Mouse (Mus musculus) mesoderm, embryonic 11.5 days (tissue): ENCODE data around the gene Cic.

ENCODE experiments used
- DNase-seq: peaks from one replicate; pipeline ENCODE4 v3.0.0-alpha.2; 2012; ENCODE audit warnings: low read depth, low spot score

Gene Cic

GRCm38 (mm10) chr7:25282731-25283211, 15.3 kb downstream of the Cic start:
- peak; percentile 45 for DNase-seq

- no peak for DNase-seq
Observed at GRCm38 (mm10) chr7:25283637-25284036, 16.1 kb downstream of the Cic start.

- DNase-seq, result no peak
Observed at GRCm38 (mm10) chr7:25284171-25284570, 16.7 kb downstream of the Cic start.

GRCm38 (mm10) chr7:25284766-25285165, 17.3 kb downstream of the Cic start:
- no peak for DNase-seq

GRCm38 (mm10) chr7:25285511-25286238, 18.2 kb downstream of the Cic start:
- DNase-seq, result no peak

GRCm38 (mm10) chr7:25286989-25287388, 19.5 kb downstream of the Cic start:
- no peak for DNase-seq

- DNase-seq, result no peak
Observed at GRCm38 (mm10) chr7:25288011-25288410, 20.5 kb downstream of the Cic start.

GRCm38 (mm10) chr7:25288721-25289120, 21.2 kb downstream of the Cic start:
- no peak for DNase-seq

- no peak for DNase-seq
Observed at GRCm38 (mm10) chr7:25289925-25290324, 22.4 kb downstream of the Cic start.

- DNase-seq, result no peak
Observed at GRCm38 (mm10) chr7:25290463-25290862, 23.0 kb downstream of the Cic start.

GRCm38 (mm10) chr7:25290911-25291310, 23.4 kb downstream of the Cic start:
- no peak for DNase-seq

GRCm38 (mm10) chr7:25292107-25292506, 24.6 kb downstream of the Cic start:
- no peak for DNase-seq

GRCm38 (mm10) chr7:25293191-25293739, 25.8 kb downstream of the Cic start:
- no peak for DNase-seq

- no peak for DNase-seq
Observed at GRCm38 (mm10) chr7:25294495-25294894, 27.0 kb downstream of the Cic start.

GRCm38 (mm10) chr7:25294960-25295722, 27.6 kb downstream of the Cic start:
- no peak for DNase-seq

GRCm38 (mm10) chr7:25296945-25297453, 29.5 kb downstream of the Cic start:
- peak; percentile 42 for DNase-seq

- peak; percentile 97 for DNase-seq
Observed at GRCm38 (mm10) chr7:25297454-25298325, 30.2 kb downstream of the Cic start, which contains the start of gene Pafah1b3. TSS of gene Pafah1b3 (minus strand) at chr7:25297986.

GRCm38 (mm10) chr7:25301063-25301462, 33.6 kb downstream of the Cic start, which contains the start of gene Prr19:
TSS of gene Prr19 (plus strand) at chr7:25301411.
- DNase-seq, result peak; percentile 54

GRCm38 (mm10) chr7:25303003-25303684, 35.6 kb downstream of the Cic start:
- no peak for DNase-seq

GRCm38 (mm10) chr7:25303685-25304006, 36.1 kb downstream of the Cic start:
- DNase-seq, result no peak

GRCm38 (mm10) chr7:25305481-25305880, 38.0 kb downstream of the Cic start:
- DNase-seq, result no peak
